ENCODE assay signal across 8 mouse cellular contexts in genomic region chr11:69846198-69846680, GRCm38 (mm10). TPM values are rescaled to one million over a fixed set of nuclear protein-coding genes. Genes with fewer than 3 reads are reported as not detected.
DNase-seq lines count a peak whose midpoint lies in the region; ATAC-seq and TF ChIP-seq lines count a peak whose summit lies in the region.

TSS of gene Plscr3 (plus strand) at chr11:69846376.

- WGBS in forebrain, embryonic 13.5 days = under 1% methylated on average over 33 of the region's 38 CpGs
- under 1% methylated on average over 38 of the region's 38 CpGs for WGBS in large intestine, adult 2 months
- under 1% methylated on average over 38 of the region's 38 CpGs for WGBS in liver, postnatal 0 days (ENCODE audit: insufficient replicate concordance)
- WGBS in neural tube, embryonic 14.5 days = under 1% methylated on average over 38 of the region's 38 CpGs

- peak within 1 kb of the TSS; percentile 84 for H3K9ac ChIP-seq in forebrain, embryonic 13.5 days
- H3K9ac ChIP-seq in liver, postnatal 0 days (replicated peaks) = peak within 1 kb of the TSS; percentile 92
- H3K9ac ChIP-seq in neural tube, embryonic 14.5 days (replicated peaks; ENCODE audit: low read depth, low read length) = peak within 1 kb of the TSS; percentile 93

- TF ChIP-seq CTCF in E14TG2a.4 (conservative IDR thresholded peaks at IDR 0.05; ENCODE audit: low read length) = no peak
- TF ChIP-seq CTCF in liver, postnatal 0 days (IDR thresholded peaks at IDR 0.05; ENCODE audit: low read depth) = no peak

- peak within 1 kb of the TSS; percentile 86 for H3K4me3 ChIP-seq in E14TG2a.4 (replicated peaks; ENCODE audit: low read length)
- H3K4me3 ChIP-seq in forebrain, embryonic 13.5 days = peak within 1 kb of the TSS; percentile 73
- H3K4me3 ChIP-seq in liver, postnatal 0 days (ENCODE audit: low read depth, low read length) = peak within 1 kb of the TSS; percentile 89
- peak within 1 kb of the TSS; percentile 78 for H3K4me3 ChIP-seq in neural tube, embryonic 14.5 days (ENCODE audit: low read depth, low read length)

- 0 out of 2 replicates have a peak, but pooled peaks have one; percentile 45 for TF ChIP-seq EP300 in liver, postnatal 0 days (IDR thresholded peaks at IDR 0.05; ENCODE audit: low read depth)

- peak within 1 kb of the TSS; percentile 72 for H3K4me2 ChIP-seq in forebrain, embryonic 13.5 days
- peak within 1 kb of the TSS; percentile 92 for H3K4me2 ChIP-seq in liver, postnatal 0 days (ENCODE audit: low read depth, low read length)
- H3K4me2 ChIP-seq in neural tube, embryonic 14.5 days (ENCODE audit: low read depth, low read length) = peak within 1 kb of the TSS; percentile 95

- peaks cover 22% of the 10 kb centered on the region for H3K27me3 ChIP-seq in E14TG2a.4 (ENCODE audit: insufficient read depth, low read length)
- H3K27me3 ChIP-seq in forebrain, embryonic 13.5 days = no peaks in the 10 kb centered on the region
- no peaks in the 10 kb centered on the region for H3K27me3 ChIP-seq in liver, postnatal 0 days (ENCODE audit: insufficient read depth, low read length)
- H3K27me3 ChIP-seq in neural tube, embryonic 14.5 days (ENCODE audit: control insufficient read depth, insufficient read depth, low read length) = no peaks in the 10 kb centered on the region

- peak; percentile 94 for ATAC-seq in forebrain, embryonic 13.5 days
- peak; percentile 92 for ATAC-seq in liver, postnatal 0 days
- ATAC-seq in neural tube, embryonic 14.5 days (ENCODE audit: low read depth) = peak; percentile 92

- DNase-seq in c-Kit-positive CD71-positive TER-119-positive erythroid progenitor cells, embryonic 14.5 days (ENCODE audit: low spot score) = peak; percentile 86
- peak; percentile 94 for DNase-seq in heart, postnatal 10 days
- peak; percentile 86 for DNase-seq in large intestine, adult 2 months (ENCODE audit: low read depth, low spot score)
- DNase-seq in liver, postnatal 0 days = peak; percentile 95
- peak; percentile 97 for DNase-seq in testis, postnatal 10 days (ENCODE audit: low spot score)

- peak within 1 kb of the TSS; percentile 94 for H3K27ac ChIP-seq in forebrain, embryonic 13.5 days
- peak within 1 kb of the TSS; percentile 97 for H3K27ac ChIP-seq in liver, postnatal 0 days (ENCODE audit: low read depth)
- H3K27ac ChIP-seq in neural tube, embryonic 14.5 days (ENCODE audit: low read depth, low read length) = peak within 1 kb of the TSS; percentile 96

- peaks cover 33% of the 10 kb centered on the region for H3K36me3 ChIP-seq in E14TG2a.4 (ENCODE audit: insufficient read depth, low read length)
- H3K36me3 ChIP-seq in forebrain, embryonic 13.5 days (ENCODE audit: poor library complexity, severe bottlenecking) = peaks cover 31% of the 10 kb centered on the region
- peaks cover 25% of the 10 kb centered on the region for H3K36me3 ChIP-seq in liver, postnatal 0 days (replicated peaks; ENCODE audit: insufficient read depth, low read length)
- H3K36me3 ChIP-seq in neural tube, embryonic 14.5 days (ENCODE audit: control insufficient read depth, insufficient read depth, low read length) = peaks cover 5% of the 10 kb centered on the region; the same call in 1 of the 2 replicates

- H3K9me3 ChIP-seq in E14TG2a.4 (ENCODE audit: low read length) = no peaks in the 10 kb centered on the region
- no peaks in the 10 kb centered on the region for H3K9me3 ChIP-seq in forebrain, embryonic 13.5 days (replicated peaks)
- no peaks in the 10 kb centered on the region for H3K9me3 ChIP-seq in liver, postnatal 0 days (ENCODE audit: low read length)
- no peaks in the 10 kb centered on the region for H3K9me3 ChIP-seq in neural tube, embryonic 14.5 days (ENCODE audit: control insufficient read depth, low read length)

- peaks cover 37% of the 10 kb centered on the region for H3K4me1 ChIP-seq in E14TG2a.4 (replicated peaks; ENCODE audit: low read depth, low read length)
- H3K4me1 ChIP-seq in forebrain, embryonic 13.5 days = peaks cover 31% of the 10 kb centered on the region
- H3K4me1 ChIP-seq in liver, postnatal 0 days (ENCODE audit: insufficient read depth) = peaks cover 51% of the 10 kb centered on the region
- peaks cover 21% of the 10 kb centered on the region for H3K4me1 ChIP-seq in neural tube, embryonic 14.5 days (ENCODE audit: control insufficient read depth, insufficient read depth, low read length)

- intact Hi-C loops in heart, postnatal 10 days (cut with DNase I) = no loop called here

RNA-seq across cellular contexts. Expression of gene Plscr3, which starts in this region (rescaled TPM):
- polyA plus RNA-seq in forebrain, embryonic 13.5 days (2015; fragmentation: Nextera tagmentation; extraction: Ambion mirVana) = 44.1 and 45.4 TPM in 2 replicates
- 10 to 100 TPM; 52.5 to 59.7 TPM for total RNA-seq in heart, postnatal 10 days (2021)
- polyA plus RNA-seq in large intestine, adult 2 months (2012; rRNA removed) = 31.6 and 36.1 TPM in 2 replicates
- polyA plus RNA-seq in liver, postnatal 0 days (2015; fragmentation: Nextera tagmentation; extraction: Ambion mirVana) = 20.8 and 23.1 TPM in 2 replicates
- 36.3 and 51.8 TPM in 2 replicates for polyA plus RNA-seq in neural tube, embryonic 14.5 days (2014; fragmentation: Nextera tagmentation; extraction: Ambion mirVana)

Comparison
In these comparisons a context has a peak if more than half of its experiments do, and no peak if none do; other contexts are left out.
1. Peak in every context shown above with its lines: DNase-seq, ATAC-seq, H3K4me3 ChIP-seq and H3K27ac ChIP-seq.